Mouse (Mus musculus) MEL (cell line): ENCODE results near the gene Agtrap. TPM values are rescaled to one million over a fixed set of nuclear protein-coding genes. Genes with fewer than 3 reads are reported as not detected.
"Not testable (repeated sequence)": the region's sequence is repeated elsewhere in the genome, so short reads cannot be mapped to it uniquely, and the experiment has no call there.

Experiments used
- DNase-seq: peaks from one replicate; pipeline ENCODE4 v3.0.0; 2011; ENCODE audit warnings: low read depth, low spot score
- H3K27ac ChIP-seq: 2 replicates; pipeline ENCODE4 v1.5.1; 2012; ENCODE audit warnings: low read depth, mild to moderate bottlenecking, control low read depth, low read length, moderate library complexity; ENCODE audit not compliant: control insufficient read depth
- H3K27me3 ChIP-seq, 2 experiments: fragments of 150-350 bp in 1 of 2; sonication (generic) in 1 of 2; 2 replicates each; pipeline ENCODE4 v1.6.1; 2012; ENCODE audit warnings: low read length in 2 of 2, mild to moderate bottlenecking in 2 of 2, improper control_type of control experiment in 1 of 2, moderate library complexity in 1 of 2; ENCODE audit not compliant: insufficient read depth in 2 of 2, control insufficient read depth in 1 of 2
- H3K36me3 ChIP-seq, 2 experiments: 2 replicates each; pipeline ENCODE4 v1.6.1; 2012 to 2014; ENCODE audit warnings: low read length in 2 of 2, improper control_type of control experiment in 1 of 2, inconsistent platforms in 1 of 2, mild to moderate bottlenecking in 1 of 2; ENCODE audit not compliant: insufficient read depth in 2 of 2, control insufficient read depth in 1 of 2
- H3K4me1 ChIP-seq, 2 experiments: fragments of 150-350 bp in 1 of 2; sonication (generic) in 1 of 2; 2 replicates each; pipeline ENCODE4 v1.6.1; 2012; ENCODE audit warnings: low read length in 2 of 2, improper control_type of control experiment in 1 of 2, mild to moderate bottlenecking in 1 of 2; ENCODE audit not compliant: insufficient read depth in 2 of 2, control insufficient read depth in 1 of 2
- H3K4me3 ChIP-seq, 2 experiments: fragments of 150-350 bp in 1 of 2; sonication (generic) in 1 of 2; 2 replicates each; pipeline ENCODE4 v1.5.1; 2012; ENCODE audit warnings: low read depth in 2 of 2, low read length in 2 of 2, mild to moderate bottlenecking in 2 of 2, moderate library complexity in 2 of 2, control low read depth in 1 of 2, improper control_type of control experiment in 1 of 2; ENCODE audit not compliant: control insufficient read depth in 1 of 2, insufficient read depth in 1 of 2
- H3K79me2 ChIP-seq: 2 replicates; pipeline ENCODE4 v1.6.1; 2012; ENCODE audit warnings: mild to moderate bottlenecking, low read length, moderate library complexity; ENCODE audit not compliant: control insufficient read depth, poor library complexity, insufficient read depth
- H3K9ac ChIP-seq: 2 replicates; pipeline ENCODE4 v1.6.1; 2012; ENCODE audit warnings: low read depth, mild to moderate bottlenecking, control low read depth, low read length, moderate library complexity; ENCODE audit not compliant: control insufficient read depth, poor library complexity, severe bottlenecking
- H3K9me3 ChIP-seq: fragments of 150-350 bp; sonication (generic); replicated peaks from 2 replicates; pipeline ENCODE4 v1.6.1; 2012; ENCODE audit warnings: mild to moderate bottlenecking, low read length, improper control_type of control experiment, moderate library complexity; ENCODE audit not compliant: insufficient read depth
- BHLHE40 ChIP-seq: IDR thresholded peaks from 2 replicates; pipeline ENCODE4 v1.6.1; 2012; ENCODE audit warnings: low read depth, mild to moderate bottlenecking, inconsistent platforms, low read length, improper control_type of control experiment, borderline replicate concordance
- CHD1 ChIP-seq: IDR thresholded peaks from 2 replicates; pipeline ENCODE4 v1.6.1; 2012; ENCODE audit warnings: low read depth, mild to moderate bottlenecking, inconsistent platforms, low read length, improper control_type of control experiment
- CHD2 ChIP-seq: IDR thresholded peaks from 2 replicates; pipeline ENCODE4 v1.6.1; 2011; ENCODE audit warnings: low read length, improper control_type of control experiment
- ELF1 ChIP-seq: IDR thresholded peaks from 2 replicates; pipeline ENCODE4 v1.6.1; 2014; ENCODE audit warnings: low read depth, mild to moderate bottlenecking, inconsistent platforms, low read length, improper control_type of control experiment, moderate library complexity
- GABPA ChIP-seq: IDR thresholded peaks from 2 replicates; pipeline ENCODE4 v1.6.1; 2012; ENCODE audit warnings: low read depth, mild to moderate bottlenecking, inconsistent platforms, low read length, improper control_type of control experiment, moderate library complexity
- KAT2A ChIP-seq: conservative IDR thresholded peaks from 2 replicates; pipeline ENCODE4 v1.6.1; 2012; ENCODE audit warnings: low read depth, low read length, improper control_type of control experiment, inconsistent platforms
- MEF2A ChIP-seq: IDR thresholded peaks from 2 replicates; pipeline ENCODE4 v1.6.1; 2014; ENCODE audit warnings: low read depth, mild to moderate bottlenecking, inconsistent platforms, low read length, improper control_type of control experiment; ENCODE audit not compliant: poor library complexity, insufficient replicate concordance, severe bottlenecking; ENCODE audit errors: extremely low read depth
- MYC ChIP-seq: IDR thresholded peaks from 2 replicates; pipeline ENCODE4 v1.6.1; 2011; ENCODE audit warnings: low read depth, mild to moderate bottlenecking, low read length, improper control_type of control experiment, moderate library complexity
- NELFE ChIP-seq: IDR thresholded peaks from 2 replicates; pipeline ENCODE4 v1.6.1; 2011; ENCODE audit warnings: low read depth, low read length, improper control_type of control experiment
- POLR2AphosphoS2 ChIP-seq: IDR thresholded peaks from 2 replicates; pipeline ENCODE4 v1.6.1; 2011; ENCODE audit warnings: low read length, improper control_type of control experiment
- RAD21 ChIP-seq: IDR thresholded peaks from 2 replicates; pipeline ENCODE4 v1.6.1; 2011; ENCODE audit warnings: mild to moderate bottlenecking, low read depth, low read length, improper control_type of control experiment
- RCOR1 ChIP-seq: IDR thresholded peaks from 2 replicates; pipeline ENCODE4 v1.6.1; 2012; ENCODE audit warnings: low read depth, mild to moderate bottlenecking, inconsistent platforms, low read length, improper control_type of control experiment
- SIN3A ChIP-seq: IDR thresholded peaks from 2 replicates; pipeline ENCODE4 v1.6.1; 2012; ENCODE audit warnings: low read length, improper control_type of control experiment, inconsistent platforms
- SMC3 ChIP-seq: IDR thresholded peaks from 2 replicates; pipeline ENCODE4 v1.6.1; 2011; ENCODE audit warnings: low read depth, low read length, improper control_type of control experiment
- TAL1 ChIP-seq: IDR thresholded peaks from 2 replicates; pipeline ENCODE4 v1.6.1; 2012; ENCODE audit warnings: mild to moderate bottlenecking, inconsistent platforms, low read length, moderate library complexity, mixed read lengths
- UBTF ChIP-seq: IDR thresholded peaks from 2 replicates; pipeline ENCODE4 v1.6.1; 2012; ENCODE audit warnings: low read depth, mild to moderate bottlenecking, inconsistent platforms, low read length, improper control_type of control experiment, moderate library complexity, borderline replicate concordance; ENCODE audit not compliant: insufficient read depth
- USF2 ChIP-seq, 2 experiments: IDR thresholded peaks; 2 replicates each; pipeline ENCODE4 v1.6.1; 2011 to 2012; ENCODE audit warnings: improper control_type of control experiment in 2 of 2, low read length in 2 of 2, borderline replicate concordance in 1 of 2, inconsistent platforms in 1 of 2, low read depth in 1 of 2, mild to moderate bottlenecking in 1 of 2; ENCODE audit not compliant: insufficient read depth in 1 of 2
- ZKSCAN1 ChIP-seq: IDR thresholded peaks from 2 replicates; pipeline ENCODE4 v1.6.1; 2012; ENCODE audit warnings: low read depth, mild to moderate bottlenecking, inconsistent platforms, low read length, improper control_type of control experiment, moderate library complexity
- ZNF384 ChIP-seq: IDR thresholded peaks from 2 replicates; pipeline ENCODE4 v1.6.1; 2012; ENCODE audit warnings: low read depth, mild to moderate bottlenecking, inconsistent platforms, low read length, improper control_type of control experiment
- polyA plus RNA-seq, 2 experiments: library from polyadenylated mRNA; stranded (reverse) in 1 of 2; unstranded in 1 of 2; fragments of >175 nt in 1 of 2; fragments of >200 nt in 1 of 2; gene quantifications; 2 replicates each; pipeline versions ENCODE4 v1.2.1 to v1.2.4; 2012; ENCODE audit warnings: low replicate concordance in 2 of 2, low read depth in 1 of 2; ENCODE audit not compliant: insufficient read length in 2 of 2, insufficient read depth in 1 of 2, missing spikeins in 1 of 2
- total RNA-seq: library from RNA; depleted of rRNA; stranded (reverse); fragments of 300-350 nt; gene quantifications from 2 replicates; pipeline ENCODE4 v1.2.3, GENCODE M21; 2012

The Agtrap gene
- total and polyA plus RNA-seq, 3 experiments, result 5.0 to 16.0 TPM; not detected in 1

DNA sequence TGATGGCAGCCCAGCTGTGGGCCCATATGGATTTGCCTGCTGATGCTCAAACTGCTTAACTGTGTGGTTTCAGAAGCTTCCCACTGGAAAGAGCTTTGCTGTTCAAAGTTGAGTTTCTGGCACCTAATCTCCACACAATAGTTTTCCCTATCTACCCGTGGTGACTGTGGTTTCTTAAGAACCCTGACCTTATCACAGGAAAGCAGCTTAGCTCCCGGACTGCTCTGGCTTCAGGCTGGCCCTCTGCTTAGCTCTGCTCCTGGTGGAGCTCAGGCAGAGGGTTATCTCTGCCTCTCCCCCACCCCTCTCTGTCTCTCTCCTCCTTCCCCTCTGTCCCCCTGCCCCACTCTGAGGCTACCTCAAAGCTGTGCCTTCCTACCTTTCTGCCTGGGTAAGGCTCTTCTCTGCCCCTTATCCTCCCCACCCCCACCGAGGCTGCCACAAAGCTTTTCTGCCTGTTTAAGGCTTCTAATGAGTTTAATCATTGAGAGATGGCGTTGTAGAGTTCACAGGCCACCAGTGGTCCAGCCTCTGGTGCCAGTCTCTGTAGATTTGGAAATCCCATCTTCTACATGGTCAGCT, 41.3 kb downstream of the Agtrap start (continued):
- TF ChIP-seq RCOR1, result peak; percentile 98
- no peak for TF ChIP-seq USF2 (IDR thresholded peaks at IDR 0.05; ENCODE audit: borderline replicate concordance in 1 of 2, insufficient read depth in 1 of 2, low read depth in 1 of 2, low read length in 2 of 2)
- no peak for TF ChIP-seq POLR2AphosphoS2
- TF ChIP-seq UBTF, result no peak
- no peak for TF ChIP-seq SMC3
- no peak for TF ChIP-seq KAT2A
- TF ChIP-seq MYC, result peak; percentile 66; the same call in 1 of the 2 replicates
- no peak for TF ChIP-seq ZKSCAN1
- 0 out of 2 replicates have a peak, but pooled peaks have one; percentile 19 for TF ChIP-seq ELF1
- no peak for TF ChIP-seq RAD21
- peak; percentile 90 for TF ChIP-seq SIN3A
- no peak for TF ChIP-seq NELFE
- no peak for TF ChIP-seq CHD1
- peak; percentile 99 for TF ChIP-seq TAL1
- no peak for TF ChIP-seq GABPA
- peak; percentile 72; the same call in 1 of the 2 replicates for TF ChIP-seq BHLHE40
- TF ChIP-seq CHD2, result no peak; the same call in 1 of the 2 replicates
- no peak; the same call in 1 of the 2 replicates for TF ChIP-seq ZNF384

- no peak for DNase-seq
- H3K4me3 ChIP-seq, result no peak overlapping the region
- TF ChIP-seq MEF2A, result no peak
- TF ChIP-seq ZNF384, result no peak
- TF ChIP-seq RAD21, result no peak
- TF ChIP-seq, all 39 proteins: peak for 0
- Histone ChIP-seq H3K79me2 (peaks cover 7% of the 10 kb centered on the region), H3K27me3 (no peaks in the 10 kb centered on the region), H3K36me3 (peaks cover 0 to 30% of the 10 kb centered on the region in 2 experiments; a peak in 3 of 4 replicates), H3K4me1 (peaks cover 13 to 35% of the 10 kb centered on the region in 2 experiments), H3K9ac (no peak overlapping the region), H3K9me3 (no peaks in the 10 kb centered on the region), H3K27ac (no peak overlapping the region)
Measured at GRCm38 (mm10) chr4:148044113-148044512, 43.7 kb downstream of the Agtrap start.

GRCm38 (mm10) chr4:148043327-148043726, 44.5 kb downstream of the Agtrap start:
- H3K9ac ChIP-seq, H3K27me3 ChIP-seq, H3K79me2 ChIP-seq, DNase-seq, H3K27ac ChIP-seq, H3K4me3 ChIP-seq, H3K9me3 ChIP-seq: not testable (repeated sequence)
- Histone ChIP-seq H3K4me1 (peaks cover 13 to 35% of the 10 kb centered on the region in 2 experiments), H3K36me3 (peaks cover 0 to 30% of the 10 kb centered on the region in 2 experiments; a peak in 3 of 4 replicates)
